Mouse (Mus musculus): ENCODE results near the gene Ryr1.
"Not testable (repeated sequence)": the region's sequence is repeated elsewhere in the genome, so short reads cannot be mapped to it uniquely, and the experiment has no call there.

Gene Ryr1

DNA sequence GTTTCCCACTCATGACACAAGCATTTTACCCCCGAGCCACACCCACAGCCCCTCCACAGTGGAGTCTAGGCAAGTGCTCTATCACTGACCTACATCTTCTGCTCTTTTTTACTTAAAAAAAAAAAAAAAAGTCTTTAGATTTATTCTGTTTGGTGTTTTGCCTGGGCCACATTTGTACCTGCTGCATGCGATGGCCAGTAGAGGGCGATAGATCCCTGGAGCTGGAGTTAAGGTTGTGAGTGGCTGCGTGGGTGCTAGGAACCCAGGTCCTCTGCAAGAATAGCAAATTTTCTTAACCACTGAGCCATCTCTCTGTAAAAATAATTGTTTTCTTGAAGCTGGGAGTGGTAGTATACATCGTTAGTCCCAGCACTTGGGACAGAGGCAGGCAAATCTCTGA lies 133.4 kb downstream of the Ryr1 start:
- no peak for DNase-seq (ENCODE audit: low spot score in 2 of 2)

DNA sequence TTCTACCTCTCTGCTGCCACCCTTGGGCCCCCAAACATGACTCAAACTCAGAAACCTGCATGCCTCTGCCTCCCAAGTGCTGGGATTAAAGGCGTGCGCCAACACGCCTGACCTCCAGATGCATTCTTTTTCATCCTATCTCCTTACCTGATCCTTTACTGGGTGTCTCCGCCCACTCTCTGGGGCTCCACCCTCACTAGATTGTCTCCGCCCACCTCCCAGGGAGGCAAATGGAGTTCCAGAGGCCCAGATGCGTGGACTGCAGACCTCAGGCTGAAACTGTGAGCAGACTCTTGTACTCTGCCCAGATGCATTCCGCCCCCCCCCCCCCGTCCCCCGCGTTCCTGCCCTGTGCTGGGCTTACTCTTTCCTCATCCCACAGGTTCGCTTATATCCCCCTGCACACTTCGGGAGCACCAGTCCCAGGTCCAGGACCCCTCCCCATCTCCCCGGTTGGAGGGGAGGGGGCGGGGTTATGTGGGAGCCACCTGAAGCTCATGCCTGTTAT lies 134.2 kb downstream of the Ryr1 start:
- DNase-seq (ENCODE audit: low spot score in 2 of 2): no peak

DNA sequence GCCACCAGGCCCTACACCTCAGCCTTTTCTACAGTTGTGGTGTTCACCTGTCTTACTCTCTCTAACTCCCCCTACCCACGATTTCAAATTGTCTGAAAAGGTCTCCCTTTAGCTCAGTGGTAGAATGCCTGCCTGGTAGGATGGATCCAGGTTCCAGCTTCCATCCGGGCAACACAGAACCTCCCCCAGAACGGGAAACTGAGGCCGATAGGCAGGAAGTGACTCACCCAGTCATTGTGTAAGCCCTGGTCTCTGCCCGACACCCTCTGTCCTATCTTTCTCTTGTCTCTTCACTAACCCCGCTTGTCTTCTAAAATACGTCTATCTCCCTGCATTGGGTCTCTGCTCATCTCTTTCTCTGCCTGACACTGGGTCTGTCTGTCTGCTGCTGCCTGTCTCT lies 139.8 kb downstream of the Ryr1 start:
- no peak for DNase-seq (ENCODE audit: low spot score in 2 of 2)

DNA sequence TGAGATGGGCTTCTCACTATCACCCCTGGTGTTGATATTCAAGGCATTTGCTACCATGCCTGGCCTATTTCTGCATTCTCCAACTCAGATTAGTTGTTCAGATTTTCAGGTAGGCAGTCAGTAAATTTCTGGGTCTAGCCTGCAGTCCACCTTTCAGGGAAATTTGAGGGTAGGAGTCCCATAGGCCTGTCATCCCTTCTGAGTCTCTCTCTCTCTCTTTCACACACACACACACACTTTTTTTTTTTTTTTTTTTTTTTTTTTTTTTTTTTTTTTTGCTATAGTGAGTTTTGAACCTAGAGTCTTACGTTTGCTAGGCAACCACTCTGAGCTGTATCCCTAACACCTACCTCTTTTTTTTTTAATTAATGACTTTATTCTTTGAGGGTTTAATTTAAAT lies 140.5 kb downstream of the Ryr1 start:
- no peak for DNase-seq (ENCODE audit: low spot score in 2 of 2)

DNA sequence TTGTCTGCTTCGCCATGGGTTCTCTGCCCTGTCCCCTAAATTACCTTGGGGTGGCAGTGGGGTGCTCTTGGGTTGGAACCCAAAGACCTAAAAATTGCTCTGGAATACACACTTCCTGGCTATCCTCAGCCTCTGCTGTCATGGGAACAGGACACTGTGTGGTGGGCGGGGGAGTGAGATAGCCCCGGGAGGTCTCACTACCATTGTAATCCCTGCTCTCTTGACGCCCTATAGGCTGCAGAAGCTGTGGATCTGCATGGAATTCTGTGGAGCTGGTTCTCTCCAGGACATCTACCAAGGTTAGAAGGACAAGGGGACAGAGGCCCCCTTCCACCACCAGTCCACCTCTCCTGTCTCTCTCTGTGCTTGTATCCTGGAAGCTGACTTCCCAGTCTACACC lies 141.1 kb downstream of the Ryr1 start:
- no peak for DNase-seq (ENCODE audit: low spot score in 2 of 2)

DNA sequence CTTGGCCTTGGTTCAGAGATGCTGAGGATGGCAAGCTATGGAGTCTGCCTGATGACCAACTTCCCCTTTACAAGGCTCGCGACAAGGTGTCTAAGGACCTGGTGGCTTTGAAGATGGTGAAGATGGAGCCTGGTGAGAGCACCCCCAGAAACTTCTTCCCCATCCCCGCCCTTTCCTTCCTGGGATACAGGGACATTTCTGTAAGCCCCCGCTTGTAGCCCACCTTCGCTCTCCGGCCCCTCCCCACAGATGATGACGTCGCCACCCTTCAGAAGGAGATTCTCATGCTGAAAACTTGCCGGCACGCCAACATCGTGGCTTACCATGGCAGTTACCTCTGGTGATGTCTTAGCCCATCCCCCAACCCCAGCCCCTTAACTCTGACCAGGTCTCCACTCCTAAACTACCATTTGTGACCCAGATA lies 141.8 kb downstream of the Ryr1 start:
- DNase-seq (ENCODE audit: low spot score in 2 of 2): no peak

DNA sequence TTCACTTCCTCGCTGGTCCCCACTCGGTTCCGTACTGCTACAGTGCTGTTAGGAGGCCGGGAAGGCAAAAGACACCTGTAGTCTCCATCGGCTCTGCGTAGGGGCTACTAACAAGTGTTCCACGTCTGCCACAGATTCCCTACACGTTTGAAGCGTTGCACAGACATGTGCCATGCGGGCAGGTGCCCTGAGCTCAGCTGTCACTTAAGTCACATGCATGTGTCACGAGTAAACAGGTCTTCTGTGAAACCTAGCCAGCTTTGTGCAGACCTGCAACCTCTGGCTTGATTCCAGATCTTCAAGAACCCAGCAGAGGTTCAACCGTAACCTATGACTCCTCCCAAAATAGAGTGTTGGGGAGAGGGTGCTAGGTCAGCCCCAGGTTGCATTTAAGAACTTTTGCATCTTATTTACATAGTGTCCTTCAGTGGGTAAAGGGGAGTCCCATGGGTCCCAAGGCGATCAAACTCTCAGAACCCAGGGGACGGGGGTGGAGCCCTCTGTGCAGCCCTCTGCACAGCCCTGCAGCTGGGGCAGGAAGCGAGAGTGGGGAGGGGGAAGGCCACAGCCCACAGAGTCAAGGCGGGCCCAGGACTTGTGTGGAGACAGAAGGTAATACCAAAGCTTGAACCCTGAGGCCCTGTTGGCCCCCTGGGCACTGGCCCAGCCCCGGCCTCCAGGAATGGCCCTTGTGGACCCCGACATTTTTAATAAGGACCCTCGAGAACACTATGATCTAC lies 142.5 kb downstream of the Ryr1 start:
- DNase-seq (ENCODE audit: low spot score in 2 of 2): no peak

DNA sequence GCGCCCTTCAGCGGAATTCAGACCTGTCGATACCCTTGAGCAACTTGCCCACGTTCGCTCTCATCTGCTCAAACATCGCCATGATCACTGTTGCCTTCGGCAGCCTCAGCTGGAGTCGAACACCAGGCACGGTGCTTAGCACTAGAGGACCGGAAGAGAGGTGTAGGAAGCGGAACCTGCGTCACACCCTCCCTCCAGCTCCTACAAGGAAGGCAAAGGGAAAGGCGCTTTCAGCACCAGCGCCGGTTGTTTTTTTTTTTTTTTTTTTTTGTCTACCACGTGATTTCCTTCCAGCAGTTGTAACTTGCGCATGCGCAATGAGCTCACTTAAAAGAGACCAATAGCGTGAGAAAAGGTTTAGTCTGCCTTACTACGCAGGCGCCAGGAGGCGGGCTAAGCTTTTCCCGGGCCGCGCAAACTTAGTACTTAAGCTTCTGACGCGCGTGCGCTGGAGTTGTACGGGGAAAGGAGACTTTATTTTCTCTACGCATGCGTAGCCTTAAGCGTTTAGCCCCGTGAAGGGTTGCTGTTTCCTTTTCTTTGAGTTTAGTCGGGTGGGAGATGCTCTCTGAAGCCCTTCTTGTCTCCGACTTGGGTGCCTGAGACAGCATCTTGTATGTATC lies 143.2 kb downstream of the Ryr1 start, which contains the start of the genes Eif3k and Map4k1:
TSS of gene Eif3k (minus strand) at position 214 of the 623 bp plus-strand sequence.
TSS of gene Map4k1 (plus strand) at position 400 of the 623 bp plus-strand sequence.
- peak; percentile 99 for DNase-seq (ENCODE audit: low spot score in 2 of 2)

DNA sequence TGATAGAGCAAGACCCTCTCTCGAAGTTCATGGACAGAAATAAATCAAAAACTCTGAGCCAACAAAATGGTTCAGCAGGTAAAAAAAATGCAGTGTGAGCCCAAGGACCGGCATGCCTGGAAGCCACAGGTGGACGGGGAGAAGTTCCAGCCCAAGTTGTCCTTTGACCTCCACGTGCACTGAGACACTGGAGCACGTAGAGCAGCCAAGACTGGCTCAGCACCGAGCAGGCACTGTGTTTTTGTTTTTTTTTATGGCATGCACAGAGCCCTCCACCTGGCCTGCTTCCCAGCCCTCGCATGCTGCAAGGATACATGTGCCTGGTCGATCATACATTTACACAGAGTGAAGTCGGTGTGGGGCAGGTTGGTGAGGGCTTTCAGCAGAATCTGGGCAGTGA lies 147.4 kb downstream of the Ryr1 start:
- no peak for DNase-seq (ENCODE audit: low spot score in 2 of 2)

DNA sequence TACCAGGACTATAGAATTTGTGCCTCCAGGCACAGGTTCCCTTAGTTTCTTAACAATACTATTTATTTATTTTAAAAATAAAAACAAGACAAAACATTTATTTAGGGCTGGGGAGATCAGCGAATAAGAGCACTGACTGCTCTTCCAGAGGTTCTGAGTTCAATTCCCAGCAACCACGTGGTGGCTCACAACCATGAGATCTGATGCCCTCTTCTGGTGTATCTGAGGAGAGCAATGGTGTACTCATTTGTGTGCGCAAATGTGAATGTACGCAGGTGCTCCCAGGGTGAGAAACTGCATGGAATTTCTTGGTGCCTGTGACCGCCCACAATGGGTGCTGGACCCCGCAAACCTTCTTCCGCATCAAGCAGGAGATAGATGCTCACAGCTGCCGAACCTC lies 152.0 kb downstream of the Ryr1 start:
- no peak for DNase-seq (ENCODE audit: low spot score in 2 of 2)

DNA sequence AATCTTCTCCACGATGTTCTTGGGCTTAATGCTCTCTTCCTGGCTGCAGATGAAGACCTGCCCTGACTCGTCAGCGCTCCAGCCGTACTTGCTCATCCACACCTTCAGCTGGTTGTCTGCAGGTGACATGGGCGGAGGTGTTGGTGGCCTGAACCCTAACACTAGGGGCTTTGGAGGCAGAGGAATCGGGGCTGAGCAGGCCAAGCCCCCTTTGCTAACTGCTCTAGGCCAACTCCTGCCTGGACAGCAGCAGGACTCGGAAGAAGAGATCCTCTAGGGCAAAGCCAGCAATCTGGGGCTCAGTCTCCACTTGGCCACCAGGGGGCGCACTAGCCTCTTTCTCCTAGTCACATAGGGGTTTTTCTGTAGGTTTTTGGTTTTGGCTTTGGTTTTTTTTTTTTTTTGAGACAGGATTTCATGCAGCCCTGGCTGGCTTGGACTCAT lies 152.4 kb downstream of the Ryr1 start:
- DNase-seq (ENCODE audit: low spot score in 2 of 2): peak; percentile 80 to 87

DNA sequence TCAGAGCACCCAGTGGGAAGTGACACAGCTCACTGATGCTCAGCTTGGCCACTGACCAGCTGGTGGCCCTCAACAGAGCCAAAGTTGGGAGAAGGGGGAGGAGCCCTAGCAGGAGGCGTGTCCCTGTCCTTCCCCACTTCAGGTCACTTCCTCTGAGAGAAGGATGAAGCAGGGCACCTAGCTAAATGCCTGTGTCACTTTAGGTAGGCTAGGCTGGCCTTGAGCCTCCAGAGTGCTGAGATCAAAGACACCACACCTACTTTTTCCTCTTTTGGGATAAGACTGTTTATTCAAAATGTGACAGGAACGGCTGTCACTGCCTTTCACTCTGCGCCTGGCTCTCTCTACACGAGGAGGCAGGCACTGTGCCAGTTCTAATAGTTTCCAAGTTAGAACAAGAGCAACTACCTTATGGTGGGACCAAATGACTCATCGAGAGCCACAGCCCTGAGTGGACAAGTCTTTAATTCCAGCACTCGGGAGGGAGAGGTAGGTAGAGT lies 153.2 kb downstream of the Ryr1 start:
- no peak for DNase-seq (ENCODE audit: low spot score in 2 of 2)

DNA sequence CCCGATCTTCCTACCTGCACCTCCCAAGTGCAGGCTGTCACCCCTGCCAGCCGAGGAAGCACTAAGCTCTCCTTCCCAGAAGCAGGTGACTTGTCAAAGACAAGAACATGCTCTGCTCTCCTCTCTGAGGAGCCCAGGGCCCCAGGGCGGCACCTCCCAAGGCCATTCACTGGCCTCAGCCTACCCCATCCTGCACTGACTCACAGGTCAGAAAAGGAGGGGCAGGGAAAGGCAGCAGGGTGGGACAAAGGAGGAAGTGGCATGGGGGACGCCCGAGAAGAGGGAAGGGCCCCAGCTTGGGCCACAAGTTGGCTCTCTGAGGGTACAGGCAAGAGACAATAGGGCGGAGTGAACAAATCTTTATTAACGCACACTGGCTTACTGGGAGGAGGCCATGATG lies 153.9 kb downstream of the Ryr1 start:
- DNase-seq (ENCODE audit: low spot score in 2 of 2): no peak

DNA sequence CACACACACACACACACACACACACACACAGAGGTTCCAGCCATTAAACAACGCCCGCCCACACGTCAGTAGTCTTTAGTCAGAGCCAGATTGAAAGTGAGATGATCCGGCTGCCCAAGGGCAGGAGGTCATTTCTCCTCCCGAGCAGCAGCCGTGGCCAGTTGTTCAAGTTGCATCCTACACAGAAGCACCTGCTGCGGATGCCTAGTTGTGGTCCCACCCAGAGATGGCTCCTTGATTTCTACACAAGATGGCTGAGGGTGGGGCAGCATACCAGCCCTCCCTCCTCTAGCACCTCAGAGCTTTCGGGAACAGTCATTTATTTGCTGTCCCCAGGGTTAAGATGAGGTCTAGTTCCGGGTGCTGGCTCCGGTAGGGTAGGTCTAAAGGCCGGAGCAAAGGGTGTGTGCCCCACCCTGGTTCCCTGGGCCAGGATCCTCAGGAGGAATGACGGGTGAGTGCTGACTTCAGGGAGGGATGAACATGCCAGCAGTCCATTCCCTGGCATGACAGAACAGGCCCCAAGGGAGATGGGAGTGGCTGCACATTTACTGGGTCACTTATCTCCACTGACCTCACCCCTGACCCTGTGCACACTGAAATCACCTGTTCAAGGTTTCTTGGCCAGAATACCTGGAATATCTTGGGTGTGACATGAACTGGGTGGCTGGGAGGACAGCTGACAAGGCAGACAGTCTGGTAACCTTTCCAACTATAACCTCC lies 155.1 kb downstream of the Ryr1 start:
- no peak for DNase-seq (ENCODE audit: low spot score in 2 of 2)

DNA sequence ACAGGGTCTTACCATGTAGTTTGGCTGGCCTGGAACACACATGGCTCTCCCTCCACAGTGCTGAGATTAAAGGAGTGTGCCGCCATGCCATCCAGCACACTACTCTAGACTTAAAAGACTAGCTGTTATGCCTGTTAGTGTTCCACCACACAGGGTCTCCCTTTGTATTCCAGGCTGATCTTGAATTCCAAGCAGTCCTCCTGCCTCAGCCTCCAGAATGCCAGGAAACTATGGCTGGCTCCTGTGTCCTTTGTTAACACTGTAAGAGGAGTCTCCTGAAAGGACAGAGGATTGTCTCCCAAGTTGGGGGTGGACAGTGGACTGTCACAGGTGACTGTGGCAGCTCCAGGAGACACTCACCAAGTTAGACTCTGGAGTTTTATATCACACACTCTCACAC lies 155.7 kb downstream of the Ryr1 start:
- no peak for DNase-seq (ENCODE audit: low spot score in 2 of 2)

DNA sequence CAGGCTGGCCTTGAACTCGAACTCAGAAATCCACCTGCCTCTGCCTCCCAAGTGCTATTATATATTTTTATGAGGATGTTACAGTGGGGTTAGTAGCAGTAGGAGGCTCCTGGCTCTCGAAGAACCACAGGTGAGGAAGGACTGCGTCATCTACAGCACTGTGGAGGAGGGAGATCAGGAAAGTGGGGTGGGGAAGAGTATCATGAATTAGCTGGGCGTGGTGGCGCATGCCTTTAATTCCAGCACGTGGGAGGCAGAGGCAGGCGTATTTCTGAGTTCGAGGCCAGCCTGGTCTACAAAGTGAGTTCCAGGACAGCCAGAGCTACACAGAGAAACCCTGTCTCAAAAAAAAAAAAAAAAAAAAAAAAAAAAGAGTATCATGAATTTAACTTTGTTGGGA lies 156.9 kb downstream of the Ryr1 start:
- DNase-seq (ENCODE audit: low spot score in 2 of 2): not testable (repeated sequence)

DNA sequence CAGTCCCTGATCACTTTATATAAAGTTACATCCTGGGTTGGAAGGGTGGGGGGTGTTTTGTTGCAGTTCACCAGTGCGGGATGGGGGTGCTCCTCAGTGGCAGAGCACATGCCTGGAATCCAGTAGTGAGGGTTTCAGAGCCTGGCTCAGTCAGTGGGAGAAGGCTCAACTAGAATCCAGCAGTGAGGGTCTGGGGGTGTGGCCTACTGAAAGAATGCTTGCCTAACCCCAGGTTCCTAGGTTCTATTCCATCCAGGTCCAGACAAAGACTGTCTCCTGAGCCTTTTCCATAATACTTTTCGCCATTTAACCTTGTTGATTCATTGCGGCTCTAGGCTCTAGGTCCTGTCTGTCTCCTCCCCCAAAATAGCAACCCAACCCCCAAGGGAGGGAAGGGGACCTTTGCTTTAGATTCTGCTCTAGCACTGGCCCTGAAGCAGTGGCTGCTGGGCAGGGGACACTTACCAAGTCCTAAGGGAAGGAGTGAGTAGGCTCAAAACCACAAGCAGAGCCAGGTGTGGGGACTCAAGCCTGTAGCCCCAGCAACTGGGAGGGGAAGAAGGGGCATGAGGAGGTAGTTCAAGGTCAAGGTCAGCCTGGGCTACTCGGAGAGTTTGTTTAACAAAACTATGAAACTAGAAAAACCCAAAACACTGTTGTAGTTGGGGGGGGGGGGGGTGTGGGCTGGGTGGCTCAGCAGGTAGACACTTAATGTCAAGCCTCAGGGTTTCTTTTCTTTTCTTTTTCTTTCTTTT lies 158.1 kb downstream of the Ryr1 start:
- no peak for DNase-seq (ENCODE audit: low spot score in 2 of 2)

DNA sequence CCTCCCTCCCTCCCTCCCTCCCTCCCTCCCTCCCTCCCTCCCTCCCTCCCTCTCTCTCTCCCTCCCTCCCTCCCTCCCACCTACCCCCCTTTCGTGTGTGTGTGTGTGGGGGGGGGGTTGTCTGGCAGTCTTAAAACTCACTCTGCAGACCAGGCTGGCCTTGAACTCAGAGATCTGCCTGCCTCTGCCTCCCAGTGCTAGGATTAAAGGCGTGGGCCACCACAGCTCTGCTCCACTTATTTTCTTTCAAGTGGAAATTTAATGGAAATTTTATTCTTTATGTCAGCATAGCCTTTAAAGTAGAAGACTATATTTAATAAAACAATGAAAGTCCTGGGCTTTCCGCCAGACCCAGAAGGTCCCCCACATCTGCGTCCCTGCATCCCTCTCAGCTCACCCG lies 158.8 kb downstream of the Ryr1 start:
- DNase-seq (ENCODE audit: low spot score in 2 of 2): no peak

DNA sequence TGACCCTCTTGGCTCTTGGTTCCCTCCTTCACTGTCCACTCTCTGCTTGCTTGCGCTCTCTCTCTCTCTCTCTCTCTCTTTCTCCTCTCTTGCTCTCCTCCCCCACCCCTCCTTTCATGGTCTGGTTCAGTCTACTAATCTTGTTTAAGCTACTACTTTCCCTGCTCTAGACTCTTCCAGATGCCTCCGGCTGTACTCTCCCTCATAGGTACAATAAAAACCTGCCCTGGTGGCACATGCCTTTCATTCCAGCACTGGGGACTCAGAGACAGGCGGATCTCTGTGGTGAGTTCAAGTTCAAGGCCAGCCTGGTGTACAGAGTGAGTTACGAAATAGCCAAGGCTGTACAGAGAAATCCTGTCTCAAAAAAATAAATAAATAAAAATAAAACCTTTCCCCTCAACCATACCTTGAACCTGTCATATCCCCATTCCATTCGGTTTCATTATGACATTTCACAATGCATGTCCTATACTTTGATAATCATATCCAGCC lies 159.6 kb downstream of the Ryr1 start:
- no peak for DNase-seq (ENCODE audit: low spot score in 2 of 2)

DNA sequence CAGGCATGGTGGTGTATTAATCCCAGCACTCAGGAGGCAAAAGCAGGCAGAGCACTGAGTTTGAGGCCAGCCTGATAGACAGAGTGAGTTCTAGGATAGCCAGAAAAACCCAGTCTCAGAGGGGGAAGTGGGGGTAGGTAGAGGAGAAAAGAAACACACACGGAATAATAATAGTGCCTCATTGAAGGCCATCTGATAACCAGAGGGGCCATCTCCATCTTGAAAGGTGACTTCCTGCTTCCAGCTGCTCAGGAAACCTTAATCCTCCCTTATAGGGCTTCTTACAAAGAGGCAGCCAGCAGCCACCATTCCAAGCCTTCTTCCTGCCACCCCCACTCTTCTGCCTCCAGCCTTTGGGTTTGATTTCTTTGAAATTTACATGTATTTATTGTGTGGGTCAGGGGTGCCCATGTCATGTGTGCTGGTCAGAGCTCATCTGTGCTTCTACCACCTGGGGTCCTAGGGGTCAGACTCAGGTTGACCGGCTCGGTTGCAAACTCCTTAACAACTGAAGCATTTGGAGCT lies 161.5 kb downstream of the Ryr1 start:
- no peak for DNase-seq (ENCODE audit: low spot score in 2 of 2)
